Mouse (Mus musculus) CH12.LX (cell line): ENCODE measurements around the gene Ikbip. TPM values are rescaled to one million over a fixed set of nuclear protein-coding genes. Genes with fewer than 3 reads are reported as not detected.

ENCODE experiments used
- DNase-seq: peaks from one replicate; pipeline ENCODE4 v3.0.0-alpha.2; 2013; ENCODE audit errors: extremely low read depth
- H3K27ac ChIP-seq: 2 replicates; pipeline ENCODE4 v1.5.1; 2012; ENCODE audit warnings: low read depth, mild to moderate bottlenecking, control low read depth, moderate library complexity; ENCODE audit not compliant: insufficient read depth
- H3K27me3 ChIP-seq: replicated peaks from 2 replicates; pipeline ENCODE3; 2012; ENCODE audit warnings: inconsistent platforms
- H3K36me3 ChIP-seq, 2 experiments: replicated peaks in 1 of 2; 2 replicates each; pipeline versions ENCODE3 to v1.6.1; 2012; ENCODE audit warnings: inconsistent platforms in 1 of 2, low read length in 1 of 2, mild to moderate bottlenecking in 1 of 2, mixed read lengths in 1 of 2, moderate library complexity in 1 of 2; ENCODE audit not compliant: control insufficient read depth in 1 of 2, insufficient read depth in 1 of 2
- H3K4me1 ChIP-seq, 2 experiments: 2 replicates each; pipeline ENCODE4 v1.6.1; 2012; ENCODE audit warnings: inconsistent platforms in 1 of 2, moderate library complexity in 1 of 2; ENCODE audit not compliant: insufficient read depth in 2 of 2, control insufficient read depth in 1 of 2
- H3K4me2 ChIP-seq: 2 replicates; pipeline ENCODE4 v1.6.1; 2012; ENCODE audit warnings: low read depth, mild to moderate bottlenecking, control low read depth; ENCODE audit not compliant: poor library complexity, insufficient read depth, severe bottlenecking
- H3K4me3 ChIP-seq, 3 experiments: fragments of 150-350 bp in 1 of 3; sonication (generic) in 1 of 3; replicated peaks in 1 of 3; 2 replicates each; pipeline versions ENCODE3 to v1.5.1; 2011 to 2012; ENCODE audit warnings: low read depth in 2 of 3, low read length in 2 of 3, mild to moderate bottlenecking in 2 of 3, moderate library complexity in 2 of 3, control low read depth in 1 of 3, improper control_type of control experiment in 1 of 3, inconsistent platforms in 1 of 3, mixed read lengths in 1 of 3; ENCODE audit not compliant: poor library complexity in 1 of 3
- H3K79me2 ChIP-seq: replicated peaks from 2 replicates; pipeline ENCODE4 v1.6.1; 2012; ENCODE audit warnings: mild to moderate bottlenecking, moderate library complexity; ENCODE audit not compliant: control insufficient read depth, poor library complexity, insufficient read depth, severe bottlenecking; ENCODE audit errors: extremely low read depth
- H3K9ac ChIP-seq: 2 replicates; pipeline ENCODE4 v1.6.1; 2012; ENCODE audit warnings: low read depth, mild to moderate bottlenecking, control low read depth, moderate library complexity; ENCODE audit not compliant: insufficient read depth
- H3K9me3 ChIP-seq: replicated peaks from 2 replicates; pipeline ENCODE3; 2012; ENCODE audit warnings: low read length, inconsistent platforms, mixed read lengths
- BHLHE40 ChIP-seq: IDR thresholded peaks from 2 replicates; pipeline ENCODE4 v1.6.1; 2011; ENCODE audit warnings: mild to moderate bottlenecking, low read depth, low read length, improper control_type of control experiment
- E2F4 ChIP-seq: IDR thresholded peaks from 2 replicates; pipeline ENCODE4 v1.6.1; 2011; ENCODE audit warnings: low read depth, low read length, improper control_type of control experiment; ENCODE audit not compliant: insufficient replicate concordance
- EP300 ChIP-seq: IDR thresholded peaks from 2 replicates; pipeline ENCODE4 v1.6.1; 2011; ENCODE audit warnings: low read length, improper control_type of control experiment
- IRF4 ChIP-seq: IDR thresholded peaks from 2 replicates; pipeline ENCODE4 v1.6.1; 2014; ENCODE audit warnings: low read depth, mild to moderate bottlenecking, inconsistent platforms, low read length, improper control_type of control experiment
- MXI1 ChIP-seq: IDR thresholded peaks from 2 replicates; pipeline ENCODE4 v1.6.1; 2011; ENCODE audit warnings: mild to moderate bottlenecking, low read depth, low read length, improper control_type of control experiment
- SIN3A ChIP-seq: IDR thresholded peaks from 2 replicates; pipeline ENCODE4 v1.6.1; 2012; ENCODE audit warnings: low read length, improper control_type of control experiment, inconsistent platforms
- ZMIZ1 ChIP-seq: IDR thresholded peaks from 2 replicates; pipeline ENCODE4 v1.6.1; 2012; ENCODE audit warnings: low read depth, mild to moderate bottlenecking, inconsistent platforms, low read length, improper control_type of control experiment
- dilution Hi-C: fragments of 300-500 bp; cut with MboI; formaldehyde crosslinking; loops from 2 replicates; pipeline ENCODE4 v1.14.3; 2020; ENCODE audit warnings: low sequenced_read_pairs; ENCODE audit not compliant: extremely low pct_unique_long_range_greater_than_20kb, extremely low pct_ligation_motif_present
- in situ Hi-C: fragments of 300-500 bp; cut with MboI; formaldehyde crosslinking; loops from 3 replicates; pipeline ENCODE4 v1.14.3; 2019; ENCODE audit warnings: low sequenced_read_pairs, low pct_ligation_motif_present, low pct_unique_long_range_greater_than_20kb, mixed read lengths
- polyA plus RNA-seq: library from polyadenylated mRNA; unstranded; fragments of >175 nt; gene quantifications from 2 replicates; pipeline ENCODE4 v1.2.1, GENCODE M21; 2012; ENCODE audit warnings: low read depth; ENCODE audit not compliant: insufficient read length
- total RNA-seq, 2 experiments: library from RNA; depleted of rRNA; stranded (reverse); fragments of 300-350 nt in 1 of 2; fragments of >200 nt in 1 of 2; gene quantifications; 2 replicates each; pipeline ENCODE4 v1.2.3; 2012 to 2014

The Ikbip gene
- total and polyA plus RNA-seq, 3 experiments: 2.1 to 7.2 (median 6.0) TPM

GRCm38 (mm10) chr10:91080540-91080939 is 2.2 kb upstream of the Ikbip start:
- no peaks in the 10 kb centered on the region for H3K27me3 ChIP-seq
- peaks cover 7 to 29% of the 10 kb centered on the region in 2 experiments for H3K36me3 ChIP-seq
- dilution Hi-C loops: no loop called here
- H3K4me2 ChIP-seq: peak overlapping the region; percentile 65
- H3K9me3 ChIP-seq: no peaks in the 10 kb centered on the region
- H3K79me2 ChIP-seq: peaks cover 6% of the 10 kb centered on the region
- no peak overlapping the region for H3K27ac ChIP-seq
- in situ Hi-C loops: no loop called here
- TF ChIP-seq ZMIZ1 (no peak), SIN3A (peak; percentile 57; the same call in 1 of the 2 replicates), IRF4 (peak; percentile 52; the same call in 1 of the 2 replicates), EP300 (0 out of 2 replicates have a peak, but pooled peaks have one; percentile 26)
- H3K4me3 ChIP-seq: peak overlapping the region in 2 of 3 experiments; percentile 36 to 42
- peak overlapping the region; percentile 27; the same call in 1 of the 2 replicates for H3K9ac ChIP-seq
- no peak for DNase-seq
- peaks cover 6 to 40% of the 10 kb centered on the region in 2 experiments for H3K4me1 ChIP-seq

- Histone ChIP-seq H3K36me3 (peaks cover 3 to 16% of the 10 kb centered on the region in 2 experiments), H3K9ac (peak overlapping the region; percentile 84), H3K4me1 (peaks cover 2 to 29% of the 10 kb centered on the region in 2 experiments; a peak in 3 of 4 replicates), H3K27me3 (no peaks in the 10 kb centered on the region), H3K4me2 (peak overlapping the region; percentile 21; the same call in 1 of the 2 replicates), H3K4me3 (peak overlapping the region; percentile 90 to 96 (median 94)), H3K79me2 (peaks cover 6% of the 10 kb centered on the region), H3K27ac (peak overlapping the region; percentile 81), H3K9me3 (no peaks in the 10 kb centered on the region)
- peak; percentile 45 for DNase-seq
- TF ChIP-seq E2F4: no peak
- peak; percentile 15; the same call in 1 of the 2 replicates for TF ChIP-seq MXI1
- in situ Hi-C loops (no loop called here), dilution Hi-C loops (no loop called here)
Measured at GRCm38 (mm10) chr10:91081959-91082507, 707 bp upstream of the Ikbip start.

- H3K4me1 ChIP-seq: peaks cover 0 to 18% of the 10 kb centered on the region in 2 experiments; a peak in 2 of 4 replicates
- no peak for DNase-seq
- no peaks in the 10 kb centered on the region for H3K9me3 ChIP-seq
- peak overlapping the region; percentile 63 for H3K4me2 ChIP-seq
- TF ChIP-seq BHLHE40 (0 out of 2 replicates have a peak, but pooled peaks have one; percentile 30), SIN3A (no peak)
- H3K27me3 ChIP-seq: no peaks in the 10 kb centered on the region
- peaks cover 3 to 8% of the 10 kb centered on the region in 2 experiments for H3K36me3 ChIP-seq
- H3K9ac ChIP-seq: peak overlapping the region; percentile 55
- peaks cover 6% of the 10 kb centered on the region for H3K79me2 ChIP-seq
- dilution Hi-C loops (no loop called here), in situ Hi-C loops (no loop called here)
- peak overlapping the region; percentile 66 to 94 (median 81) for H3K4me3 ChIP-seq
- H3K27ac ChIP-seq: no peak overlapping the region
Measured at GRCm38 (mm10) chr10:91083393-91083927, 720 bp downstream of the Ikbip start.
